Mouse (Mus musculus): Measurements from ENCODE around the gene Zfhx3. TPM values are rescaled to one million over a fixed set of nuclear protein-coding genes. Genes with fewer than 3 reads are reported as not detected.

Gene Zfhx3
- polyA plus RNA-seq, 1 experiment from 2014 or later, result 4.4 TPM

DNA sequence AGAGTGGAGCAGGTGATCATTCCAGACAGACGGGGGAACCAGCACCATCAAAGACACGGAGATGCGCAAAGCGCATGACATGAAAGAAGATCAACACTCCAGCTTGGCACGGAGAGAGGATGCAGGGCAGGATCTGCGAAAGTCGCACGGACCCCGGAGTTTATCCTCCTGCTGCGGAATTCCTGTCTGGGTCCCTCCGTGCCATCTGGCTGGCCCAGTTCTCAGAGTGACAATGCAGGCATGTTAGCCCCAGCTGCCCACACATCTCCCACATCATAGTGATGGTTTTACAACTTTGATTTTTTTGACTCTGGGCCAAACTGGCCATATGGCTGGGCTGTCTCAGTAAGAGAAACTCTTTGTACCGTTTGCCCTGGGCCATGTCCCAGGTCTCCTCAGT lies 623.6 kb downstream of the Zfhx3 start:
- Histone ChIP-seq H3K9me3 (replicated peaks) (no peaks in the 10 kb centered on the region), H3K4me2 (no peak overlapping the region), H3K27me3 (no peaks in the 10 kb centered on the region), H3K4me3 (no peak overlapping the region), H3K4me1 (replicated peaks) (no peaks in the 10 kb centered on the region), H3K36me3 (no peaks in the 10 kb centered on the region), H3K9ac (no peak overlapping the region), H3K27ac (no peak overlapping the region)
- WGBS, result 74% methylated on average over 12 of the region's 12 CpGs
- no peak for ATAC-seq (replicated peaks; ENCODE audit: insufficient number of reproducible peaks, insufficient read depth, low FRiP score, low read depth)

DNA sequence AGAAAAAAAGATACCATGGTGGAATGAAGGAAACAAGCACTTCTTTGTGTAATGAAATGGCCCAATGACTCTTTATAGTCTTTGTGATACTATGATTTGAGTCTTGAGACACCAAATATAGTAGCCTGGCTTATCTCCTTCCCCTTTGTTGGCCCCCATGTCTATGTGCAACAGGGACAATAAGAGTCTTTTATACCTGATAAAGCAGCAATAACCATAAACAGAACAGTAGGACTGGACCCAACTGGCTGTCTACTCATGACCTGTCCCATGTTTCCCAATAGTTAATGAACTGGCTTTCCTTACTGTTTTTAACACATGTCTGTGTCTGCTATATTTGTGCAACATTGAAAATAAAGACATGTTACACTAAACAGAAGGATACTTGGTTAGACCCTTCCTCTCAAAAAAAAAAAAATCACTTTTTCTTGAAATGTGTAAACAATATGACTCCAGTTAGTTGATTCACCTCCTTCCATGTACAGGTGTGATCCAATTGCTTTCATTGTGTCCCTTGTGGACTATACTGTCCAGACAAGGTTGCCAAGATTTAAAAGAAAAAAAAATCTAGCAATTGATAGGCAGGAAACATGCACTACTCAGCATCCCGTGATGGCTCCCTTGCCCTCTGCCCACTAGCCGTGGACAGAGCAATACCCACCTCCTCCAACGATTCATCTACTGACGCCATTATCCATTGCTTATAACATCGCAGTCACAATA lies 631.0 kb downstream of the Zfhx3 start:
- no peak overlapping the region for H3K4me3 ChIP-seq

DNA sequence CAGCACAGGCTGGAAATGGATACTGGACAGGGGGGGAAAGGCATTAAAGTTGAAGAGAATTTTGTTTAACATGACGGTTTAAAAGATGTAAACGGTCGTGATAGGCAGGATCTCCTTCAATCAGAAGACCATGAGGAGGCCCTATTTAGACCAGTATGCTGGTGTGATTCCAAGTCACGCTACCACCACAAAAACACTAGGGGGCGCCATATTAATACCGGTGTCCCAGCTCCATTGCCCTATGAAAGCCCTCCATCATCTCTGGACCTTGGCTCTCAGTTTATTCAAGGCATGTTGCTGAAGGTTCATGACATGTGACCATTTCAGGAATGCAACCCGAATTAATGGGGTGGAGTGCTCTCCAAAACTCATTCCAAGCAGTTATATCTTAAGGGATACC lies 631.7 kb downstream of the Zfhx3 start:
- H3K4me2 ChIP-seq, result no peak overlapping the region
- no peak for ATAC-seq (replicated peaks; ENCODE audit: insufficient number of reproducible peaks, insufficient read depth, low FRiP score, low read depth)
- no peaks in the 10 kb centered on the region for H3K27me3 ChIP-seq
- H3K4me1 ChIP-seq (replicated peaks), result no peaks in the 10 kb centered on the region; the same call in none of the 2 replicates
- H3K36me3 ChIP-seq, result no peaks in the 10 kb centered on the region
- no peaks in the 10 kb centered on the region for H3K9me3 ChIP-seq (replicated peaks)
- H3K9ac ChIP-seq, result no peak overlapping the region
- 25% methylated on average over 7 of the region's 7 CpGs for WGBS
- no peak overlapping the region for H3K4me3 ChIP-seq
- H3K27ac ChIP-seq, result no peak overlapping the region

More for the DNA sequence above, 631.0 kb downstream of the Zfhx3 start:
- 88% methylated on average over 5 of the region's 5 CpGs for WGBS
- ATAC-seq (replicated peaks; ENCODE audit: insufficient number of reproducible peaks, insufficient read depth, low FRiP score, low read depth), result no peak
- no peak overlapping the region for H3K9ac ChIP-seq
- H3K27ac ChIP-seq, result no peak overlapping the region
- no peaks in the 10 kb centered on the region for H3K36me3 ChIP-seq
- H3K27me3 ChIP-seq, result no peaks in the 10 kb centered on the region
- no peaks in the 10 kb centered on the region; the same call in 1 of the 2 replicates for H3K4me1 ChIP-seq (replicated peaks)
- H3K4me2 ChIP-seq, result no peak overlapping the region
- H3K9me3 ChIP-seq (replicated peaks), result no peaks in the 10 kb centered on the region

DNA sequence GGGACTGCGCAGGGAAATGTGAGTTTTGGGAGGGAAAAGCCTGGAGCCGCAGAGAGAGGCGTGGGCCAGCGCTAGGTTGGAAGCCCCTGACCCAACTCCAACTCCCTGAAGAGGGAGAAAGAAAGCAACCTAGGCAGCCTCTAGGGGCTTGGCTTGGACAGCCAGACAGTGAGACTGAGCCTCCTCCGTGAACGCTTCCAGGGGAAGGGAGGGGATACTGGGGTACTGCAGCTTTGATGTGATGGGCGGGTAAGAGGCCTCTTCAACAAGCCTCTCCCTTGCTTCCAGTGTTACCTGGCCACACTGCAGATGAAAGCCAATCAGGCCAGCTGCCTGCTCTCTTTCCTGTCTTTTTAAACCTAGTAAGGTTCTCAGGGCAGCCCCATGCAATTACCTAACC lies 635.1 kb downstream of the Zfhx3 start:
- Histone ChIP-seq H3K4me2 (no peak overlapping the region), H3K36me3 (no peaks in the 10 kb centered on the region), H3K9me3 (replicated peaks) (no peaks in the 10 kb centered on the region), H3K4me1 (replicated peaks) (no peaks in the 10 kb centered on the region; the same call in none of the 2 replicates), H3K27ac (no peak overlapping the region), H3K27me3 (no peaks in the 10 kb centered on the region), H3K4me3 (no peak overlapping the region), H3K9ac (no peak overlapping the region)
- ATAC-seq (replicated peaks; ENCODE audit: insufficient number of reproducible peaks, insufficient read depth, low FRiP score, low read depth), result no peak
- 51% methylated on average over 7 of the region's 7 CpGs for WGBS

DNA sequence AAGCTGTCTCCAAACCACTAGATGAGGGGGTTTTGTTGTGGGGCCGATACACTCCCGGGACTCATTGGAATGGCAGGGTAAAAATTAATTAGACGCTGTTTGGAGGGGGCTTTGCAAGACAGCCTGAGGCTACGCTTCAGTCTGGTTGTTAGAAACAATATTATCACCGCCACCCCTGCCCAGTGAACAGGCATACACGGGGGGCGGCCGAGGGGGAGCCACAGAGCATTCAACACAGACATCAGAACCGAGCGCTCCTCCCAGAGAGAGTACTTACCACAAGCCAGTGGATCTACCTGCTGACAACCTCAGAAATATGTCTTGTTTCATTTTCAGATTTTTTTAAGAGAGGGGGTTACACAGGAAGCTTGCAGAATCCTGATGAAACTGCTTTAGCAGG lies 635.9 kb downstream of the Zfhx3 start:
- Histone ChIP-seq H3K36me3 (no peaks in the 10 kb centered on the region), H3K27ac (no peak overlapping the region), H3K4me1 (replicated peaks) (no peaks in the 10 kb centered on the region; the same call in none of the 2 replicates), H3K9ac (no peak overlapping the region), H3K9me3 (replicated peaks) (no peaks in the 10 kb centered on the region), H3K4me3 (no peak overlapping the region), H3K27me3 (no peaks in the 10 kb centered on the region), H3K4me2 (no peak overlapping the region)
- 74% methylated on average over 10 of the region's 10 CpGs for WGBS
- ATAC-seq (replicated peaks; ENCODE audit: insufficient number of reproducible peaks, insufficient read depth, low FRiP score, low read depth), result no peak

DNA sequence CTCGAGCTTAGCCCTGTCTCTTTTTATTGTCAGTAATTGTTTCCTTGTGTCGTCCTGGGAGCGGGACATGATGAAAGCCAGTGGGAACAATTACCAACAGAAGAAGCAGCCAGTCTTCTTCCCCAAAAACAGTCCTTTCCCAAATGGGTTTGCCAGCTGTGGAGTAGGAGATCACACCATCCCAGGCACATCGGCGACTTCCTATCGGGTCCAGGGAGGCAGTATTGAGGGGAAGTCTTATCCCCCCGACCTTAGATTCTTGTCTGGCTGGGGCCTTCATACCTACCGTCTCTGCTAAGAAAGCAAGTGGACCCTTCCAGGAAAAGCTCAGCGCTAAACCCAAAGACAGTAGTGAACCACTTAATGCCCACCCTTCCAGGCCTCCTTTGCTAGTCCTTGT lies 637.4 kb downstream of the Zfhx3 start:
- 70% methylated on average over 9 of the region's 9 CpGs for WGBS
- Histone ChIP-seq H3K4me2 (no peak overlapping the region), H3K4me1 (replicated peaks) (no peaks in the 10 kb centered on the region; the same call in none of the 2 replicates), H3K36me3 (no peaks in the 10 kb centered on the region), H3K9ac (no peak overlapping the region), H3K27ac (no peak overlapping the region), H3K4me3 (no peak overlapping the region), H3K9me3 (replicated peaks) (no peaks in the 10 kb centered on the region), H3K27me3 (no peaks in the 10 kb centered on the region)
- no peak for ATAC-seq (replicated peaks; ENCODE audit: insufficient number of reproducible peaks, insufficient read depth, low FRiP score, low read depth)

DNA sequence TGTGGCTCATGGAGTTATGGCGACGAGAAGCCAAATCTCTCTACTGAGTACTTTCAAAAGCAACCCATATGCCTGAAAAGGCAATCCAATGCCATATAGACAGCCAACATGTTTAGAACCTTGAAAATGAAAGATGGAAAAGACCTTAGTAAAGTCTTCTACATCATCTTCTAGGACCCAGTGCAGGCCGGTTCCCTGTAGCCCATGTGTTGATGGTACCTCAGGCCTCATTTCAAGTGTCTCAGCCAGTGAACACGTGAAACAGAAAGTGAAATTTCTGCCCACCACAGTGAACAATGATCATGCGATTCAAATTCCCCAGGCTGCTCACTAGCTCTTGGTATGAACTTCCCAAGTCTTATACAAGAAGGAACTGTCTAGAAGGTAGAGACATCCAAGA lies 637.9 kb downstream of the Zfhx3 start:
- H3K4me1 ChIP-seq (replicated peaks), result no peaks in the 10 kb centered on the region; the same call in none of the 2 replicates
- no peak overlapping the region for H3K4me3 ChIP-seq
- ATAC-seq (replicated peaks; ENCODE audit: insufficient number of reproducible peaks, insufficient read depth, low FRiP score, low read depth), result no peak
- H3K36me3 ChIP-seq, result no peaks in the 10 kb centered on the region
- WGBS, result 91% methylated on average over 5 of the region's 5 CpGs
- no peak overlapping the region for H3K4me2 ChIP-seq
- no peak overlapping the region for H3K9ac ChIP-seq
- no peaks in the 10 kb centered on the region for H3K9me3 ChIP-seq (replicated peaks)
- no peaks in the 10 kb centered on the region for H3K27me3 ChIP-seq
- no peak overlapping the region for H3K27ac ChIP-seq

DNA sequence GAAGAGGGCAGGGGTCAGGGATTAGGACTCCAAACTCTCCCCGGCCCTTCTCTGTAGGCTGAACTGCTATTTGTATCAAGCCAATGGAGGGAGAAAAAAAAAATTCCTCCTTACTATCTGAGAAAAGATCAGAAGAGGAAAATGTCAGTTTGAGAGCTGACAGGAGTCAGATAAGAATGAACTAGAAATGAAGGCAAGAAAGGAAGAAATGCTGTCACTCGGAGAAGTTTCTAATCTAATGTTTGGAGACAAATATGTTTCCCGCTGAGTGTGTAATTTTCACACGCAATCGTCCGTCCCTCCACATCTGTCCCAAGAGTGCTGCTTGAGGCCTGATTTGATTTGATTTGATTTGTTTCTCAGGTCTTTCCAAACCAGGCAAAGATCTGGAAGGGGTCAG lies 639.1 kb downstream of the Zfhx3 start:
- 68% methylated on average over 6 of the region's 6 CpGs for WGBS
- no peak for ATAC-seq (replicated peaks; ENCODE audit: insufficient number of reproducible peaks, insufficient read depth, low FRiP score, low read depth)
- H3K27me3 ChIP-seq, result no peaks in the 10 kb centered on the region
- no peak overlapping the region for H3K4me2 ChIP-seq
- no peaks in the 10 kb centered on the region for H3K9me3 ChIP-seq (replicated peaks)
- no peaks in the 10 kb centered on the region; the same call in none of the 2 replicates for H3K4me1 ChIP-seq (replicated peaks)
- H3K9ac ChIP-seq, result no peak overlapping the region
- no peak overlapping the region for H3K27ac ChIP-seq
- no peaks in the 10 kb centered on the region for H3K36me3 ChIP-seq
- H3K4me3 ChIP-seq, result no peak overlapping the region

DNA sequence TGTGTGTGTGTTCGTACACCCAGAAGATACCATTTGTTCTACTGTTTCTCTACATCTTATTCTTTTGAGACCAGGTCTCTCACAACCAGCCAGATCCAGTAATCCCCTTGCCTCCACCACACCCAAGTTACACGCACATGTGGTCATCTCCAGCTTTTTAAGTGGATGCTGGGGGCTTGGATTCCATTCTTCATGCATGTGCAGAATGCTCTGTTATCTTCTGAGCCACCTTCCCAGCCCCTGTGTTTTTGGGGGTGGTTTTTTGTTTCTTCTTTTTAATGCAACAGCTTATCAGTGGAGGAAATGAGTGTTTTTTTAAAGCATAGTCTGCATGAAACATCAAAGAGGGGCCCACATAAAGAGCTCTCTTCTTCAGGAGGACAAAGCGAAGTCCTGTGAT lies 639.8 kb downstream of the Zfhx3 start:
- Histone ChIP-seq H3K4me3 (no peak overlapping the region), H3K9me3 (replicated peaks) (no peaks in the 10 kb centered on the region), H3K36me3 (no peaks in the 10 kb centered on the region), H3K4me2 (no peak overlapping the region), H3K4me1 (replicated peaks) (no peaks in the 10 kb centered on the region; the same call in none of the 2 replicates), H3K27ac (no peak overlapping the region), H3K27me3 (no peaks in the 10 kb centered on the region), H3K9ac (no peak overlapping the region)
- WGBS, result 81% methylated on average over 3 of the region's 3 CpGs
- no peak for ATAC-seq (replicated peaks; ENCODE audit: insufficient number of reproducible peaks, insufficient read depth, low FRiP score, low read depth)

DNA sequence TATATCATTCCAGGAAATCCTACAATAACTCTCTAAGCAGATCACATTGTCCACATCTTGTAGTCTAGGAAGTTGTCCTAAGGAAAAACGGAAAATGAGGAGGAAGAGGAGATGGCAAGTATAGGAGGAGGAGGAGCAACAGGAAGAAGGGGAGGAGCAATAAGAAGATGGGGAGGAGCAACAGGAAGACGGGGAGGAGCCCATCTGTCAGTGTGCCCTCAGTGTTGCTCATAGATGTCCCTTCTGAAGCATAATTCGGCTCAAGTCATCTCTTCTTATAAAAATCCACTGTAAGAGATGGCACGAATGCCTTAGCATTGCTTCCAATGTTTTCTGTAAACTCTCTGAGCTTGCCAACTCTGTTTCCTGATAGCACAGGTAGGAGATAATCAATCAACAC lies 640.8 kb downstream of the Zfhx3 start:
- H3K4me1 ChIP-seq (replicated peaks), result no peaks in the 10 kb centered on the region; the same call in 1 of the 2 replicates
- H3K4me3 ChIP-seq, result no peak overlapping the region
- H3K27ac ChIP-seq, result no peak overlapping the region
- H3K9me3 ChIP-seq (replicated peaks), result no peaks in the 10 kb centered on the region
- no peaks in the 10 kb centered on the region for H3K36me3 ChIP-seq
- no peak overlapping the region for H3K9ac ChIP-seq
- 85% methylated on average over 4 of the region's 4 CpGs for WGBS
- H3K4me2 ChIP-seq, result no peak overlapping the region
- no peaks in the 10 kb centered on the region for H3K27me3 ChIP-seq
- ATAC-seq (replicated peaks; ENCODE audit: insufficient number of reproducible peaks, insufficient read depth, low FRiP score, low read depth), result no peak

DNA sequence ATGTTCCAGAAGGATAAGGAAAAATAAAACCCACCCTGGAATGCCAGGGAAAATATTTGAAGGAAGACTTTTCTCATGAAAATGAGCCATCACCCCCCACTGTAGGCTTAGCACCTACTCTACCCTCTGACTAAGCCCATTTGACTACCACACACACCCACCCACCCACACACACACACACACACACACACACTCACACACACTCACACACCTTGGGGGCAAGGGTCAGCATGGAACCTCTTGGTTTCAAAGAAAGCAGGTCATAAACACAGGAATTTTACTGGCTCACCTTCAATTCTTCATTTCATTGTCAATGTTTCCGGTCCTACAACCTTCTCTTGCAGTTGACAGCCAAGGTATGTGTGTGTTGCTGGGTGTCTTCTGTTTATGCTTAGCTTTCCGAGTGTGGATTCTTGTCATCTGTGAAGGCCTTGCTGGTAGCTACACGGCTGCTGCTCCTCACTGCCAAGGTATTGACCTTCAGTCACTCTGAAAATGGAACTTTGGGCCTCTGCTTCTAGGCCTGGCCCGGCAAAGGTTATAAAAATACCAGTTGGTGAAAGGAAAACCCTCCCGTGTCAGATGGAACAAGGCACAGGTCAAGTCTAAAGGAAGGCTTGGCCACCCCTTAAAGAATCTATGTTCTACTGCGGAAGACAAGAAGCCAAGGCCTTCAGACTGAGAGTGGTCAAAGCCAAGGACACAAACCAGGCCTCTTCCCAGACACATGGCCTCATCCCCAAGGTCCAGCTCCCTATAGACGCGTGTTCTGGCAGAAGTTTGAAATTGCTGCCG lies 641.6 kb downstream of the Zfhx3 start:
- Histone ChIP-seq H3K27ac (no peak overlapping the region), H3K4me1 (replicated peaks) (no peaks in the 10 kb centered on the region), H3K4me2 (no peak overlapping the region), H3K9ac (no peak overlapping the region), H3K4me3 (no peak overlapping the region), H3K36me3 (no peaks in the 10 kb centered on the region), H3K9me3 (replicated peaks) (no peaks in the 10 kb centered on the region), H3K27me3 (no peaks in the 10 kb centered on the region)
- WGBS, result 74% methylated on average over 9 of the region's 9 CpGs
- 0 out of 2 replicates have a peak, but pooled peaks have one; percentile 10 for ATAC-seq (replicated peaks; ENCODE audit: insufficient number of reproducible peaks, insufficient read depth, low FRiP score, low read depth)

Data from heart, embryonic 15.5 days (tissue).